Mouse (Mus musculus) myocyte (in vitro differentiated cells): Measurements from ENCODE around the gene Gm10643.

Experiments
- POLR2A ChIP-seq: IDR thresholded peaks from one replicate; pipeline ENCODE4 v1.6.1; 2011; ENCODE audit warnings: low read depth, mild to moderate bottlenecking, control low read depth, moderate library complexity; ENCODE audit not compliant: insufficient read length
- TCF12 ChIP-seq: IDR thresholded peaks from one replicate; pipeline ENCODE4 v1.6.1; 2011; ENCODE audit warnings: mild to moderate bottlenecking, control low read depth; ENCODE audit not compliant: poor library complexity, insufficient read depth, severe bottlenecking
- USF1 ChIP-seq: IDR thresholded peaks from one replicate; pipeline ENCODE4 v1.6.1; 2011; ENCODE audit warnings: low read depth, mild to moderate bottlenecking, control low read depth, moderate library complexity

DNA sequence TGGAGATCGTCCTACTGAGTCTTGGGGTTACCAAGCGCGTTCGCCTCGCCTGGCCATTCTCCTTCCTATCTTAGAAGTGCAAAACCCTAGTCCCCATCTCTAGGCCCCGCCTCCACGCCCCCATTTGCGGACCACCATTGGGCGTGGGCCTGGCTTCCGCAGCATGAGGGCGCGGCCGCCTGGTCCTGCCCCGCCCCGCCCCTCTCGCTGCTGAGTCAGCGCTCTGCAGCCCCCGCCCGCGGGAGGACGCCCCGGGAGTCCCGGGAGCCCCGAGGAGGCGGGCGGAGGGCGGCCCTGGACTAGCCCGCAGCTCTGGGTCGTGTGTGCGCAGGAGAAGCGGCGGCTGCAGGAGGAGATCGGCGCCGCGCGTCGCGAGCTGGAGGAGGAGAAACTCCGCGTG lies 39.1 kb downstream of the Gm10643 start:
- TF ChIP-seq POLR2A: no peak
- no peak for TF ChIP-seq USF1
- TF ChIP-seq TCF12: no peak
